Mouse (Mus musculus) liver, embryonic 14.5 days (tissue): ENCODE measurements around the gene 1810065E05Rik. TPM values are rescaled to one million over a fixed set of nuclear protein-coding genes. Genes with fewer than 3 reads are reported as not detected.

Experiments
- ATAC-seq: fragments of 200-750 bp; cut with Nextera tagmentation; 2 replicates; pipeline ENCODE4 v1.8.0; 2017; ENCODE audit warnings: moderate number of reproducible peaks, mild to moderate bottlenecking, moderate library complexity; ENCODE audit not compliant: insufficient read depth
- DNase-seq, 3 experiments: peaks; one replicate each; pipeline ENCODE4 v3.0.0-alpha.2; 2012 to 2013; ENCODE audit warnings: low read depth in 3 of 3, low spot score in 3 of 3
- H3K27ac ChIP-seq: fragments of 300-500 bp; sonication (generic); 2 replicates; pipeline ENCODE4 v1.5.1; 2014; ENCODE audit warnings: moderate library complexity, mild to moderate bottlenecking, control low read depth, inconsistent platforms
- H3K27me3 ChIP-seq: fragments of 300-500 bp; sonication (generic); 2 replicates; pipeline ENCODE4 v1.6.1; 2014; ENCODE audit warnings: mild to moderate bottlenecking, low read length, moderate library complexity; ENCODE audit not compliant: control insufficient read depth, insufficient read depth
- H3K36me3 ChIP-seq: fragments of 300-500 bp; sonication (generic); replicated peaks from 2 replicates; pipeline ENCODE4 v1.6.1; 2014; ENCODE audit warnings: low read depth; ENCODE audit not compliant: control insufficient read depth, insufficient read depth
- H3K4me1 ChIP-seq, 2 experiments: fragments of 200-500 bp in 1 of 2; fragments of 300-500 bp in 1 of 2; sonication (generic) in 1 of 2; replicated peaks; 2 replicates each; pipeline ENCODE4 v1.6.1; 2012 to 2014; ENCODE audit warnings: antibody characterized with exemption in 1 of 2, inconsistent platforms in 1 of 2, low read length in 1 of 2; ENCODE audit not compliant: control insufficient read depth in 2 of 2, insufficient read depth in 2 of 2
- H3K4me2 ChIP-seq: fragments of 300-500 bp; sonication (generic); 2 replicates; pipeline ENCODE4 v1.6.1; 2014; ENCODE audit warnings: low read depth, mild to moderate bottlenecking, control low read depth, moderate library complexity
- H3K4me3 ChIP-seq, 2 experiments: fragments of 200-500 bp in 1 of 2; fragments of 300-500 bp in 1 of 2; sonication (generic) in 1 of 2; 2 replicates each; pipeline ENCODE4 v1.5.1; 2012 to 2014; ENCODE audit warnings: low read depth in 2 of 2, low read length in 2 of 2, mild to moderate bottlenecking in 2 of 2, control low read depth in 1 of 2, inconsistent platforms in 1 of 2, moderate library complexity in 1 of 2; ENCODE audit not compliant: insufficient read depth in 1 of 2
- H3K9ac ChIP-seq: fragments of 300-500 bp; sonication (generic); replicated peaks from 2 replicates; pipeline ENCODE4 v1.6.1; 2014; ENCODE audit warnings: mild to moderate bottlenecking, control low read depth, moderate library complexity
- H3K9me3 ChIP-seq: fragments of 300-500 bp; sonication (generic); 2 replicates; pipeline ENCODE4 v1.6.1; 2016; ENCODE audit warnings: low read length, mixed read lengths; ENCODE audit not compliant: control insufficient read depth
- CTCF ChIP-seq: IDR thresholded peaks from 2 replicates; pipeline ENCODE4 v1.5.1; 2016; ENCODE audit warnings: antibody characterized with exemption, low read depth, control low read depth
- EP300 ChIP-seq: IDR thresholded peaks from 2 replicates; pipeline ENCODE4 v1.6.1; 2016; ENCODE audit warnings: antibody characterized with exemption, low read depth
- WGBS: fragments of 180-500 bp; shearing (Covaris S2); extraction: QIAGEN DNeasy Blood & Tissue Kit; methylation state at CpG from one replicate; pipeline ENCODE4 v1.1.7; 2014; ENCODE audit not compliant: insufficient replicate concordance; 5-methylcytosine and 5-hydroxymethylcytosine counted together
- polyA plus RNA-seq, 2 experiments: library from polyadenylated mRNA; depleted of rRNA in 1 of 2; stranded (reverse) in 1 of 2; unstranded in 1 of 2; fragments of >200 nt; fragmentation: Nextera tagmentation in 1 of 2; extraction: Ambion mirVana in 1 of 2; gene quantifications; 2 replicates each; pipeline versions ENCODE4 v1.2.1 to v1.2.3; 2012 to 2014

Gene 1810065E05Rik
- polyA plus RNA-seq, 2 experiments: not detected

- H3K27me3 ChIP-seq: no peaks in the 10 kb centered on the region
- no peak within 1 kb of the TSS for H3K4me2 ChIP-seq
- H3K9me3 ChIP-seq: no peaks in the 10 kb centered on the region
- no peak within 1 kb of the TSS for H3K4me3 ChIP-seq
- ATAC-seq (no peak), DNase-seq (no peak)
- no peak within 1 kb of the TSS for H3K9ac ChIP-seq
- H3K36me3 ChIP-seq: no peaks in the 10 kb centered on the region
- no peak for TF ChIP-seq EP300
- no peak for TF ChIP-seq CTCF
- H3K27ac ChIP-seq: no peak within 1 kb of the TSS
- WGBS: 56% methylated on average over 3 of the region's 3 CpGs
- H3K4me1 ChIP-seq: no peaks in the 10 kb centered on the region
Observed at GRCm38 (mm10) chr11:58432259-58432658, 11.3 kb downstream of the 1810065E05Rik start, which contains the start of gene Gm12253. TSS of gene Gm12253 (plus strand) at chr11:58432559.

- Histone ChIP-seq H3K4me3 (no peak overlapping the region), H3K27ac (no peak overlapping the region), H3K36me3 (no peaks in the 10 kb centered on the region), H3K27me3 (no peaks in the 10 kb centered on the region), H3K4me1 (no peaks in the 10 kb centered on the region), H3K9me3 (no peaks in the 10 kb centered on the region), H3K9ac (no peak overlapping the region), H3K4me2 (no peak overlapping the region)
- ATAC-seq: no peak
- WGBS: 35% methylated on average over 5 of the region's 5 CpGs
- no peak for DNase-seq
- TF ChIP-seq EP300 (no peak), CTCF (no peak)
Observed at GRCm38 (mm10) chr11:58437866-58438265, 17.0 kb downstream of the 1810065E05Rik start.

- Histone ChIP-seq H3K27me3 (no peaks in the 10 kb centered on the region), H3K27ac (no peak within 1 kb of the TSS), H3K4me2 (no peak within 1 kb of the TSS), H3K9ac (no peak within 1 kb of the TSS), H3K4me1 (no peaks in the 10 kb centered on the region), H3K4me3 (no peak within 1 kb of the TSS), H3K9me3 (no peaks in the 10 kb centered on the region), H3K36me3 (no peaks in the 10 kb centered on the region)
- TF ChIP-seq EP300 (no peak), CTCF (no peak)
- no peak for DNase-seq
- 89% methylated on average over 9 of the region's 9 CpGs for WGBS
- ATAC-seq: no peak
Observed at GRCm38 (mm10) chr11:58452759-58453158, 31.8 kb downstream of the 1810065E05Rik start, which contains the start of gene Lypd9. TSS of gene Lypd9 (minus strand) at chr11:58452923.

GRCm38 (mm10) chr11:58453592-58453991 lies 32.7 kb downstream of the 1810065E05Rik start:
- no peaks in the 10 kb centered on the region for H3K36me3 ChIP-seq
- H3K27me3 ChIP-seq: no peaks in the 10 kb centered on the region

DNA sequence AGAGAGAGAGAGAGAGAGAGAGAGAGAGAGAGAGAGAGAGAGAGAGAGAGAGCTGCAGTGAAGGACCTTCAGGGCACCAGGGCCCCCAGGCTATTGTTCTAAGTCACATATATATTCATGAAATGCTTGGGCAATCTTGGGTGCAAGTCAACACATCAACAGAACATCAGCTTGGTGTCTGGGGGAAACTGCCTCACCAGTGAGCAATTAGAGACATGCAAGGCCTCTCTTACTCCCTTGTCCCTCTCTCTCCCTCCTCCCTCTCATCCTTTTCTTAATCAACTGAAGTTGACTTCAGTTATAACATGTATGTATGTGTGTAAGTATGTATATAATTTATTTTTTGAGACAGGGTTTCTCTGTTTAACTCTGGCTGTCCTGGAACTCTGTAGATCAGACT lies 41.3 kb downstream of the 1810065E05Rik start, which contains the start of gene Olfr30:
TSS of gene Olfr30 (minus strand) at position 101 of the 400 bp plus-strand sequence.
- Histone ChIP-seq H3K27me3 (no peaks in the 10 kb centered on the region), H3K9ac (no peak within 1 kb of the TSS), H3K4me2 (no peak within 1 kb of the TSS), H3K4me3 (no peak within 1 kb of the TSS), H3K4me1 (no peaks in the 10 kb centered on the region), H3K36me3 (no peaks in the 10 kb centered on the region), H3K9me3 (no peaks in the 10 kb centered on the region), H3K27ac (no peak within 1 kb of the TSS)
- TF ChIP-seq EP300: no peak
- ATAC-seq: no peak
- no peak for DNase-seq

More at GRCm38 (mm10) chr11:58453592-58453991, 32.7 kb downstream of the 1810065E05Rik start:
- Histone ChIP-seq H3K4me1 (no peaks in the 10 kb centered on the region), H3K4me2 (no peak overlapping the region), H3K27ac (no peak overlapping the region), H3K9ac (no peak overlapping the region), H3K9me3 (no peaks in the 10 kb centered on the region), H3K4me3 (no peak overlapping the region)
- DNase-seq (no peak), ATAC-seq (no peak)
- no peak for TF ChIP-seq EP300
- no peak for TF ChIP-seq CTCF
- WGBS: 51% methylated on average over 4 of the region's 4 CpGs

Other genes with a start within 250 kb of the 1810065E05Rik start
- gene Mrpl22, start 249.4 kb upstream of the 1810065E05Rik start, polyA plus RNA-seq (2012; rRNA removed): 53.3 and 66.0 TPM in 2 replicates
- gene Mrpl22, start 249.4 kb upstream of the 1810065E05Rik start, polyA plus RNA-seq (2014; fragmentation: Nextera tagmentation; extraction: Ambion mirVana): 101 and 102 TPM in 2 replicates
- gene Igtp, start 221.6 kb upstream of the 1810065E05Rik start, polyA plus RNA-seq (2012; rRNA removed): 3.6 and 4.7 TPM in 2 replicates
- 6.9 and 7.6 TPM in 2 replicates for gene Igtp, start 221.6 kb upstream of the 1810065E05Rik start, polyA plus RNA-seq (2014; fragmentation: Nextera tagmentation; extraction: Ambion mirVana)
- 2.4 and 2.8 TPM in 2 replicates for gene Irgm2, start 221.5 kb upstream of the 1810065E05Rik start, polyA plus RNA-seq (2012; rRNA removed)
- gene Irgm2, start 221.5 kb upstream of the 1810065E05Rik start, polyA plus RNA-seq (2014; fragmentation: Nextera tagmentation; extraction: Ambion mirVana): 2.6 and 3.0 TPM in 2 replicates
- gene 4930438A08Rik, start 146.3 kb upstream of the 1810065E05Rik start, polyA plus RNA-seq (2012; rRNA removed): 0.61 and 0.78 TPM in 2 replicates
- gene 4930438A08Rik, start 146.3 kb upstream of the 1810065E05Rik start, polyA plus RNA-seq (2014; fragmentation: Nextera tagmentation; extraction: Ambion mirVana): 0.99 and 1.0 TPM in 2 replicates
- gene Zfp692, start 114.0 kb upstream of the 1810065E05Rik start, polyA plus RNA-seq (2012; rRNA removed): 18.7 and 19.8 TPM in 2 replicates
- gene Zfp692, start 114.0 kb upstream of the 1810065E05Rik start, polyA plus RNA-seq (2014; fragmentation: Nextera tagmentation; extraction: Ambion mirVana): 5.0 and 6.7 TPM in 2 replicates
- gene Zfp672, start 90.8 kb upstream of the 1810065E05Rik start, polyA plus RNA-seq (2012; rRNA removed): 20.3 and 22.2 TPM in 2 replicates
- gene Zfp672, start 90.8 kb upstream of the 1810065E05Rik start, polyA plus RNA-seq (2014; fragmentation: Nextera tagmentation; extraction: Ambion mirVana): 39.1 and 48.6 TPM in 2 replicates
- gene Sh3bp5l, start 90.4 kb upstream of the 1810065E05Rik start, polyA plus RNA-seq (2012; rRNA removed): 9.0 and 9.1 TPM in 2 replicates
- 9.1 and 12.4 TPM in 2 replicates for gene Sh3bp5l, start 90.4 kb upstream of the 1810065E05Rik start, polyA plus RNA-seq (2014; fragmentation: Nextera tagmentation; extraction: Ambion mirVana)
- gene Lypd8, start 42.1 kb upstream of the 1810065E05Rik start, polyA plus RNA-seq (2012; rRNA removed): 0.09 and 0.17 TPM in 2 replicates
- gene Lypd8, start 42.1 kb upstream of the 1810065E05Rik start, polyA plus RNA-seq (2014; fragmentation: Nextera tagmentation; extraction: Ambion mirVana): not detected in 2 replicates
- not detected in 2 replicates for gene Gm12253, start 11.4 kb downstream of the 1810065E05Rik start, polyA plus RNA-seq (2012; rRNA removed)
- not detected in 2 replicates for gene Gm12253, start 11.4 kb downstream of the 1810065E05Rik start, polyA plus RNA-seq (2014; fragmentation: Nextera tagmentation; extraction: Ambion mirVana)
- not detected in 2 replicates for gene Lypd9, start 31.8 kb downstream of the 1810065E05Rik start, polyA plus RNA-seq (2012; rRNA removed)
- gene Lypd9, start 31.8 kb downstream of the 1810065E05Rik start, polyA plus RNA-seq (2014; fragmentation: Nextera tagmentation; extraction: Ambion mirVana): not detected in 2 replicates
- not detected in 2 replicates for gene Olfr30, start 41.2 kb downstream of the 1810065E05Rik start, polyA plus RNA-seq (2012; rRNA removed)
- gene Olfr30, start 41.2 kb downstream of the 1810065E05Rik start, polyA plus RNA-seq (2014; fragmentation: Nextera tagmentation; extraction: Ambion mirVana): not detected in 2 replicates
- gene Olfr332, start 71.4 kb downstream of the 1810065E05Rik start, polyA plus RNA-seq (2012; rRNA removed): not detected in 2 replicates
- not detected in 2 replicates for gene Olfr332, start 71.4 kb downstream of the 1810065E05Rik start, polyA plus RNA-seq (2014; fragmentation: Nextera tagmentation; extraction: Ambion mirVana)
- gene Olfr331, start 81.5 kb downstream of the 1810065E05Rik start, polyA plus RNA-seq (2012; rRNA removed): not detected in 2 replicates
- gene Olfr331, start 81.5 kb downstream of the 1810065E05Rik start, polyA plus RNA-seq (2014; fragmentation: Nextera tagmentation; extraction: Ambion mirVana): not detected in 2 replicates
- gene Olfr330, start 113.7 kb downstream of the 1810065E05Rik start, polyA plus RNA-seq (2012; rRNA removed): not detected in 2 replicates
- not detected in 2 replicates for gene Olfr330, start 113.7 kb downstream of the 1810065E05Rik start, polyA plus RNA-seq (2014; fragmentation: Nextera tagmentation; extraction: Ambion mirVana)
- gene Olfr329-ps, start 125.3 kb downstream of the 1810065E05Rik start, polyA plus RNA-seq (2012; rRNA removed): not detected in 2 replicates
- gene Olfr329-ps, start 125.3 kb downstream of the 1810065E05Rik start, polyA plus RNA-seq (2014; fragmentation: Nextera tagmentation; extraction: Ambion mirVana): not detected in 2 replicates
- 0.02 TPM in 1 of 2 replicates, not detected in the other for gene Olfr328, start 134.5 kb downstream of the 1810065E05Rik start, polyA plus RNA-seq (2012; rRNA removed)
- not detected in 2 replicates for gene Olfr328, start 134.5 kb downstream of the 1810065E05Rik start, polyA plus RNA-seq (2014; fragmentation: Nextera tagmentation; extraction: Ambion mirVana)
- gene Olfr224, start 149.4 kb downstream of the 1810065E05Rik start, polyA plus RNA-seq (2012; rRNA removed): not detected in 2 replicates
- gene Olfr224, start 149.4 kb downstream of the 1810065E05Rik start, polyA plus RNA-seq (2014; fragmentation: Nextera tagmentation; extraction: Ambion mirVana): not detected in 2 replicates
- gene Olfr325, start 156.6 kb downstream of the 1810065E05Rik start, polyA plus RNA-seq (2012; rRNA removed): not detected in 2 replicates
- gene Olfr325, start 156.6 kb downstream of the 1810065E05Rik start, polyA plus RNA-seq (2014; fragmentation: Nextera tagmentation; extraction: Ambion mirVana): not detected in 2 replicates
- gene Olfr324, start 174.0 kb downstream of the 1810065E05Rik start, polyA plus RNA-seq (2012; rRNA removed): not detected in 2 replicates
- not detected in 2 replicates for gene Olfr324, start 174.0 kb downstream of the 1810065E05Rik start, polyA plus RNA-seq (2014; fragmentation: Nextera tagmentation; extraction: Ambion mirVana)
- not detected in 2 replicates for gene 2210407C18Rik, start 195.0 kb downstream of the 1810065E05Rik start, polyA plus RNA-seq (2012; rRNA removed)
- gene 2210407C18Rik, start 195.0 kb downstream of the 1810065E05Rik start, polyA plus RNA-seq (2014; fragmentation: Nextera tagmentation; extraction: Ambion mirVana): not detected in 2 replicates
- gene Olfr323, start 209.4 kb downstream of the 1810065E05Rik start, polyA plus RNA-seq (2012; rRNA removed): not detected in 2 replicates
- not detected in 2 replicates for gene Olfr323, start 209.4 kb downstream of the 1810065E05Rik start, polyA plus RNA-seq (2014; fragmentation: Nextera tagmentation; extraction: Ambion mirVana)
- 9.1 and 10.5 TPM in 2 replicates for gene Trim58, start 219.4 kb downstream of the 1810065E05Rik start, polyA plus RNA-seq (2012; rRNA removed)
- gene Trim58, start 219.4 kb downstream of the 1810065E05Rik start, polyA plus RNA-seq (2014; fragmentation: Nextera tagmentation; extraction: Ambion mirVana): 10.5 and 11.8 TPM in 2 replicates
- 0.03 and 0.07 TPM in 2 replicates for gene Olfr322, start 237.7 kb downstream of the 1810065E05Rik start, polyA plus RNA-seq (2012; rRNA removed)
- gene Olfr322, start 237.7 kb downstream of the 1810065E05Rik start, polyA plus RNA-seq (2014; fragmentation: Nextera tagmentation; extraction: Ambion mirVana): 0.14 TPM in 1 of 2 replicates, not detected in the other